Mouse (Mus musculus) lung, adult 2 months (tissue): ENCODE measurements around the gene Aifm2.

Source experiments
- CTCF ChIP-seq: fragments of 200-500 bp; IDR thresholded peaks from 2 replicates; pipeline ENCODE4 v1.5.1; 2011; ENCODE audit warnings: mild to moderate bottlenecking, low read length, control low read depth; ENCODE audit not compliant: insufficient read depth
- POLR2A ChIP-seq: fragments of 200-500 bp; IDR thresholded peaks from 2 replicates; pipeline ENCODE4 v1.6.1; 2011; ENCODE audit warnings: low read depth, mild to moderate bottlenecking, control low read depth, low read length, borderline replicate concordance; ENCODE audit errors: extremely low read depth

- TF ChIP-seq CTCF (no peak), POLR2A (no peak)
Observed at GRCm38 (mm10) chr10:61670758-61671157, 44.3 kb upstream of the Aifm2 start.
